Mouse (Mus musculus) lung, embryonic 15.5 days (tissue): Measurements from ENCODE around the gene Kcnh3. TPM values are rescaled to one million over a fixed set of nuclear protein-coding genes. Genes with fewer than 3 reads are reported as not detected.
"Not testable (repeated sequence)": the region's sequence is repeated elsewhere in the genome, so short reads cannot be mapped to it uniquely, and the experiment has no call there.

Experiments
- ATAC-seq: fragments of 200-750 bp; cut with Nextera tagmentation; 2 replicates; pipeline ENCODE4 v1.8.0; 2017; ENCODE audit warnings: moderate number of reproducible peaks, borderline replicate concordance; ENCODE audit not compliant: low FRiP score, low TSS enrichment; ENCODE audit errors: extremely low read depth
- H3K27ac ChIP-seq: fragments of 300-500 bp; sonication (generic); 2 replicates; pipeline ENCODE4 v1.5.1; 2015; ENCODE audit warnings: moderate library complexity, mild to moderate bottlenecking, inconsistent platforms
- H3K27me3 ChIP-seq: fragments of 300-500 bp; sonication (generic); 2 replicates; pipeline ENCODE4 v1.6.1; 2015; ENCODE audit warnings: inconsistent platforms
- H3K36me3 ChIP-seq: fragments of 300-500 bp; sonication (generic); 2 replicates; pipeline ENCODE4 v1.6.1; 2015; ENCODE audit warnings: inconsistent platforms
- H3K4me1 ChIP-seq: fragments of 300-500 bp; sonication (generic); 2 replicates; pipeline ENCODE4 v1.6.1; 2015; ENCODE audit warnings: inconsistent platforms
- H3K4me2 ChIP-seq: fragments of 300-500 bp; sonication (generic); 2 replicates; pipeline ENCODE4 v1.6.1; 2015; ENCODE audit warnings: inconsistent platforms, mild to moderate bottlenecking, moderate library complexity
- H3K4me3 ChIP-seq: fragments of 300-500 bp; sonication (generic); 2 replicates; pipeline ENCODE4 v1.5.1; 2015; ENCODE audit warnings: mild to moderate bottlenecking, inconsistent platforms
- H3K9ac ChIP-seq: fragments of 300-500 bp; sonication (generic); 2 replicates; pipeline ENCODE4 v1.6.1; 2015; ENCODE audit warnings: inconsistent platforms
- H3K9me3 ChIP-seq: fragments of 300-500 bp; sonication (generic); 2 replicates; pipeline ENCODE4 v1.6.1; 2016; ENCODE audit warnings: inconsistent platforms
- WGBS: fragments of 180-500 bp; shearing (Covaris S2); methylation state at CpG from one replicate; pipeline ENCODE4 v1.1.7; 2015; 5-methylcytosine and 5-hydroxymethylcytosine counted together
- polyA plus RNA-seq: library from polyadenylated mRNA; unstranded; fragments of >200 nt; fragmentation: Nextera tagmentation; extraction: Ambion mirVana; gene quantifications from 2 replicates; pipeline ENCODE4 v1.2.1, GENCODE M21; 2015

The Kcnh3 gene
- polyA plus RNA-seq, 1 experiment from 2014 or later, result 0.79 TPM

DNA sequence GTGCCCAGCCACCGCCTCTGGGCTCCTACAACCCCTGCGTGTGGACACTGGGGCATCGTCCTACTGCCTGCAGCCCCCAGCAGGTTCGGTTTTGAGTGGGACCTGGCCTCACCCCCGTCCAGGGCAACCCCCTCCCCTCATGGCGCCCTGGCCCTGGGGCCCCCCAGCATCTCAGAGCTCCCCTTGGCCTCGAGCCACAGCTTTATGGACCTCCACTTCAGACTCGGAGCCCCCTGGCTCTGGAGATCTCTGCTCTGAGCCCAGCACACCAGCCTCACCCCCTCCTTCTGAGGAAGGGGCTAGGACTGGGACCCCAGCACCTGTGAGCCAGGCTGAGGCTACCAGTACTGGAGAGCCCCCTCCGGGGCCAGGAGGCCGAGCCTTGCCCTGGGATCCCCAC lies 17.4 kb downstream of the Kcnh3 start:
- H3K27ac ChIP-seq, result no peak overlapping the region
- H3K9me3 ChIP-seq, result no peaks in the 10 kb centered on the region
- no peak overlapping the region for H3K9ac ChIP-seq
- H3K4me3 ChIP-seq, result no peak overlapping the region
- WGBS, result 93% methylated on average over 10 of the region's 10 CpGs
- H3K4me2 ChIP-seq, result no peak overlapping the region
- no peak for ATAC-seq
- H3K36me3 ChIP-seq, result peaks cover 45% of the 10 kb centered on the region
- no peaks in the 10 kb centered on the region for H3K27me3 ChIP-seq
- H3K4me1 ChIP-seq, result no peaks in the 10 kb centered on the region

DNA sequence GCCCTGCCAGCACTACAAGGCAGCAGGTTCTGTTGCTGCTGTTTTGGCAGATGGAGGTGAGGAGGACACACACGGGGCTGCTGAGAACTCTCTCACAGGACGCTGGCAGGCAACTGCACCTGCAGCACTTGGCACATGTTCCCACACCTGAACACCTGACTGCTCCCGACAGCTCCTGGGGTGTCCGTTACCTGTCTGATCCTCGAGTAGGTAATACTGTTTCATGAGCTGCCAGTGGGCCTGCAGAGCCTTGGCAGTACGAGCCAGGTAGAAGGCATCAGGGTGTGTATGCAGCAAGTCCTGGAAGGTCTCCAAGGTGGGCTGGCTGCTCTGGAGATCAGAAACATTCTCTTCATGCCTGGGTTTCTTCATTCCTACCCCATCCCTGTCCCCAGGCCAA lies 22.1 kb downstream of the Kcnh3 start:
- H3K27me3 ChIP-seq, H3K4me1 ChIP-seq, H3K9ac ChIP-seq, H3K9me3 ChIP-seq, ATAC-seq, H3K4me3 ChIP-seq, H3K27ac ChIP-seq, H3K4me2 ChIP-seq: not testable (repeated sequence)
- H3K36me3 ChIP-seq, result peaks cover 60% of the 10 kb centered on the region
- 81% methylated on average over 6 of the region's 6 CpGs for WGBS

DNA sequence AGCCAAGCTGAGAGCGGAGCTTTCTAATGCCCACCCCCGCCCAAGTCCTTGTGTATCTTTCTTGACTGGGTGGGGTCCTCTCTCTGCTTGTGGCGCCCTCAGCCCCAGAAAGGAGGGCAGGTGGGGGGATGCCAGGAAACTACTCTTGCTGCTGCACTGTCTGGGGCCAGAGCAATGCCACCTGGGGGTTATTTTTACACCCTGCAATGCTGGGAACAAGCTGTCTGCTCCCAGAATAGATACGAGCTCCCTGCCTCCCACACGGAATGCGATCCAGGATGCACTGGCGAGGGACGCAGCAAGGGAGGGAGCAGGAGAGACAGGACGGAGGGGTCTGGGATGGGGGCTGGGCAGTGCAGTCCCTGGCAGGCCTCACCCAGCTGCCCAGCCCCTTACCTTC lies 24.3 kb downstream of the Kcnh3 start:
- peaks cover 15% of the 10 kb centered on the region for H3K4me1 ChIP-seq
- H3K9me3 ChIP-seq, result no peaks in the 10 kb centered on the region
- no peak for ATAC-seq
- no peak overlapping the region for H3K4me3 ChIP-seq
- 80% methylated on average over 9 of the region's 9 CpGs for WGBS
- H3K27ac ChIP-seq, result no peak overlapping the region
- H3K27me3 ChIP-seq, result no peaks in the 10 kb centered on the region
- no peak overlapping the region for H3K9ac ChIP-seq
- H3K36me3 ChIP-seq, result peaks cover 43% of the 10 kb centered on the region
- no peak overlapping the region for H3K4me2 ChIP-seq

DNA sequence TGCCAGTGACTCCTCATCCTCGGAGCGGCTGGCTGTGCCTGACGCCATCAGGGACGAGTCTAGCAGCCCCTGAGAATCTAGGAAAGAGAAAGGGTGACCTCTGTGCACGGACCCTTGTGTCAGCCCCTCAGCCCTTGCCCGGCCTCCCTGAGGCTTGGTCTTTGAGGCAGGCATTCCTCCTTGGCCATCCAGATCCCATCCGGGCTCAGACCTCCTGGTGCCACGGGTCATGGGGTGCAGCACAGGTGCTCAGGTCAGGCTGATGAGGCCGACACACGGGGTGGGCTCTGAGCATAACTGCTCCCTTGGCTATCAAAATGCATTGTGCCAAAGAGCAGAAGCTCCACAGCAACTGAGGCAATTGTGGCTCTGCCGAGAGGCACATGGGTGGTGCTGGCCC lies 25.3 kb downstream of the Kcnh3 start:
- Histone ChIP-seq H3K27ac (no peak overlapping the region), H3K4me1 (peaks cover 15% of the 10 kb centered on the region), H3K9ac (no peak overlapping the region), H3K9me3 (no peaks in the 10 kb centered on the region), H3K4me3 (no peak overlapping the region), H3K4me2 (no peak overlapping the region), H3K27me3 (no peaks in the 10 kb centered on the region), H3K36me3 (peaks cover 34% of the 10 kb centered on the region)
- no peak for ATAC-seq
- WGBS, result 93% methylated on average over 11 of the region's 11 CpGs

DNA sequence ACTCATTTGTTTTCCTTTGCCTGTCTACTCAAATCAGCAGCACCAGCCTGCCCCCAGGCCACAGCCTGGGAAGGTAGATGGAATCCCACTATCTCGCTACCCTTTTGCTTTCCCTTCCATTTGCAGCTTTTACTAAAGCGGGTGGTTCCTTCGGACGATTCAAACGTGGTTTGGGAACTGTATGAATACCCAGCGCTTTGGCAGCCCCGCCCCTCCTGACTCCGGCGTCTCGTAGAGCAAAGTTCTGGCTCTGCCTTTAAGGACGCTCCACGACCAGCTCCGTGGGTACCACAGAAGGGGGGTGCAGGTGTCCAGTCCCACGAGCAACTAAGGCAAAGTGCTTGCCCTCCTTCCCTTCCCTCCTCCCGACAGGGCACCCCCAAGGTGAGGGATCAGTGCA lies 26.4 kb downstream of the Kcnh3 start:
- ATAC-seq, H3K9me3 ChIP-seq, H3K27ac ChIP-seq, H3K27me3 ChIP-seq: not testable (repeated sequence)
- WGBS, result under 1% methylated on average over 14 of the region's 15 CpGs
- Histone ChIP-seq H3K4me3 (peak overlapping the region; percentile 85), H3K4me1 (peaks cover 15% of the 10 kb centered on the region), H3K9ac (peak overlapping the region; percentile 54), H3K4me2 (peak overlapping the region; percentile 80), H3K36me3 (peaks cover 23% of the 10 kb centered on the region)

DNA sequence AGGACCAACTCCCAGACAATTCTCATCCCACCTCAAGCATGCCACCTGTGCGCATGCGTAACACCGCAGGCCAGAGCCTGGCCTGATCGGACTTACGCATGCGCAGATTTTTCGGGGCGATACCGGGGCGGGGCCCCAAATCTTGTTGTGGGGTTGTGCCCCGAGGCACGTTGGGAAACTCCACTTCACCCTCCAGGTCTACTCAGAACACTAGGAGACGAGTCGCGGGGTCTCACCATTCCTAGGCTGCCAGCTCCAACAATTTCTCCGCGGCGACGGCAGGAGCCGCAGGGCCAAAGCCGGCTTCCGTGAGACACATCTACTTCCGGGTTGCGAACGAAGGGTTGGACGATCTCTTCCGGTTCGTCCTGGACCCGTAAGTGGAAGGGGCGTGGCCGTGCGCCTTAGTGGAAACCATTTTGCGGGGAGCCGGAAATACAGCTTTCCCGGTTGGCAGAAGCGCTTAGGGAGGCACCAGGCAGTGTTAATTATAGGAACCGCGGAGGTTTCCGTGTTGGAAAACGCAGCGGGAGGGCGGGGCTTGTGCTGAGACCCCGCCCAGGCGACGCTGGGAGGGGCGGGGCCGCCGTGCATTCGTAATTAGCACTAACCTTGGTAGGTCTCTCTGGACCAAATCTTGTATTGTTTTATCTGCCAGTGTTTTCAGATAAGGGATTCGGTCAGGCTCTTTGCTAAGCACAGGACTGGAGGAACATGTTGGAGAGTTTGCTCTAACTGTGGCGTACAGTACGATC lies 27.1 kb downstream of the Kcnh3 start, which contains the start of gene Mcrs1:
Mcrs1 (minus strand) TSS at position 336 of the 755 bp plus-strand sequence.
- H3K36me3 ChIP-seq, result peaks cover 16% of the 10 kb centered on the region
- under 1% methylated on average over 52 of the region's 52 CpGs for WGBS
- H3K9ac ChIP-seq, result peak within 1 kb of the TSS; percentile 65
- no peaks in the 10 kb centered on the region for H3K27me3 ChIP-seq
- peak within 1 kb of the TSS; percentile 80 for H3K4me2 ChIP-seq
- H3K4me3 ChIP-seq, result peak within 1 kb of the TSS; percentile 85
- peaks cover 15% of the 10 kb centered on the region for H3K4me1 ChIP-seq
- peak; percentile 94 for ATAC-seq
- H3K9me3 ChIP-seq, result no peaks in the 10 kb centered on the region
- peak within 1 kb of the TSS; percentile 99 for H3K27ac ChIP-seq

DNA sequence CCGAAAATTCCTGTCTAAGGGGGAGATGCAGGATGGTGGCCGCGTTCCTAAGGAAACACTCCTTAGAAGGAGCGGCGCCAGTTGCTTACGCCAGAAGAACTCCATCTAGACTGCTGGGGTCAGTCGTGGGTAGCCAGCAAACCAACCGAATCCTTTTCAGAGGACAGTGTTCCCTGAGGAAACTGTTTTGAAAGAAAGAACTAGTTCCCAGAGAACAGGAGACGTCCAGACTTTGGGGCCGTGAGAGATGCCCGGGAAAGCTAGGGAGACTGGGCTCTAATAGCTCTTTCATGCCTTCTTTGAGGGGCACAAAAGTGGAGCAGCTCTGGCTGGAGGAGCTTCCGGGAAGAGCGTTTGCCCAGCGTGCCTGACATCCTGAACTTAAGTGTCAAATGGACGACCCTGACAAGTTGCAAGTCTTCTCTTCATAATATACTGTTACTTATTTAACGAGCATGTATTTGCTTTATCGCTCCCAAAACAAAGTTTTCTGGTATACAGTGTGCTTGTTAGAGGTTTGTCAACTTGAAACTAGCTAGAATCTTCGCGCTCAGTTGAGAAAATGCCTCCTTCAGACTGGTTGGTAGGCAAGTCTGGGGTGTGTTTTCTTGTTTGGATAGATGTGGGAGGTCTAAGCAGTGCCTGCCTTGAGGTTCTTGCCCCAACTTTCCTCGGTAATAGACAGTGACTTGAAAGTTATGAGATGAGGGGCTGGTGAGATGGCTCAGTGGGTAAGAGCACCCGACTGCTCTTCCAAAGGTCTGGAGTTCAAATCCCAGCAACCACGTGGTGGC lies 27.9 kb downstream of the Kcnh3 start:
- Histone ChIP-seq H3K36me3 (peaks cover 9% of the 10 kb centered on the region), H3K27me3 (no peaks in the 10 kb centered on the region), H3K4me3 (peak overlapping the region; percentile 85), H3K27ac (peak overlapping the region; percentile 99), H3K4me2 (peak overlapping the region; percentile 80), H3K4me1 (peaks cover 15% of the 10 kb centered on the region), H3K9ac (peak overlapping the region; percentile 53), H3K9me3 (no peaks in the 10 kb centered on the region)
- WGBS, result 2% methylated on average over 22 of the region's 22 CpGs
- ATAC-seq, result peak; percentile 71

DNA sequence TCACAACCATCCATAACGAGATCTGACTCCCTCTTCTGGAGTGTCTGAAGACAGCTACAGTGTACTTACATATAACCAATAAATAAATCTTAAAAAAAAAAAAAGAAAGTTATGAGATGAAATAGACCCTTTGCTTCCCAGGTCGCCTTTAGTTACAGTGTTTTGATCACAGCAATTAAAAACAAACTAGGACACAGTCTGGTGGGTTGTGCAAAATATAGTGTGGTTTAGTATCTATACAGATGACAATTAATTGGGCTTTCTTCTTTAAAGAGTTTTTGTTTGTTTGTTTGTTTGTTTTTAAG lies 28.5 kb downstream of the Kcnh3 start:
- H3K4me3 ChIP-seq, result peak overlapping the region; percentile 85; the same call in 1 of the 2 replicates
- H3K4me1 ChIP-seq, result peaks cover 15% of the 10 kb centered on the region
- not testable (repeated sequence) for H3K9ac ChIP-seq, H3K27me3 ChIP-seq, H3K9me3 ChIP-seq, H3K36me3 ChIP-seq, ATAC-seq
- 41% methylated on average over 2 of the region's 2 CpGs for WGBS
- H3K27ac ChIP-seq, result peak overlapping the region; percentile 99
- peak overlapping the region; percentile 80 for H3K4me2 ChIP-seq

DNA sequence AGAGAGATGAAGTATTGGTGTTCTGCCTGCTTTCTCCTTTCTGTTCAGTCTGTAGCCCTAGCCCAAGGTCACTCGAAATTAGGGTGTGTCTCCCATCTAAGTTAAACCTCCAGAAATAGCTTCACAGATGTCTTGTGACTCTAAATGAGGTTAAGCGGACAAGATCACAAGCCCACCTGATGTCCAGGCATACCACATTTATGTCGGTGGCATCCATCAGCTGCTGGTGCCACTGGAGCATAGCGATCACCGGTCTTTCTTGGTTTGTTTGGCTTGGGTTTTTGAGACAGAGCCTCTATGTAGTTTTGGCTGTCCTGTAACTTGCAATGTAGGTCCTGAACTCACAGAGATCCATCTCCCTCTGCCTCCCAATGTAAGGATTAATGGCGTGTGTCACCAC lies 29.1 kb downstream of the Kcnh3 start:
- Histone ChIP-seq H3K27me3 (no peaks in the 10 kb centered on the region), H3K27ac (no peak overlapping the region), H3K4me2 (no peak overlapping the region), H3K9ac (no peak overlapping the region), H3K4me3 (no peak overlapping the region), H3K36me3 (no peaks in the 10 kb centered on the region), H3K9me3 (no peaks in the 10 kb centered on the region), H3K4me1 (peaks cover 15% of the 10 kb centered on the region)
- ATAC-seq, result no peak
- 90% methylated on average over 6 of the region's 6 CpGs for WGBS

DNA sequence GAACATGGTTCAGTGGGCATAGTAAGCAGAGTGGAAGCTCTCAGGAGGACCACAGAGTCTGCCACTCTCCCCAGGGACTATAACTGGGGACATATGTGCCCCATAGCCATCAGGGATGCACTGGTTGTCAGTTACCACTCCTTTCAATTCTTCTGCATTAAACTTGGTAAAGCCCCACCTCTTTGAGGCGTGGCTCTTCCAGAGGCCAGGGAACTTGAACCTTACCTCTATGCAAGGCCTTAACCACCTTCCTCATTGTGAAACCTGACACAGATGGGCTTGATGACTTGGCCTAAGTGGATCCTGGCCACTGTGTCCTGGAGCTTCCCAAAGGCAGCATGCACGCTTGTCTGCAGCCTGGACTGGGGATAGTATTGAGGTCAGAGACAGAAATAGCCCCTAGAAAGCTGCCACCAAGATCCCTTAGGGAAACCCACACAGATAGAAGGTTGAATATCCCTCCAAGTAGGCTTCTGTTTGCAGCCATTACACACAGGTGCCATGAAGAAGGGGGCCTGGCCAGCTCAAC lies 29.9 kb downstream of the Kcnh3 start:
- WGBS, result 83% methylated on average over 2 of the region's 2 CpGs
- Histone ChIP-seq H3K27me3 (no peaks in the 10 kb centered on the region), H3K27ac (no peak overlapping the region), H3K9me3 (no peaks in the 10 kb centered on the region), H3K9ac (no peak overlapping the region), H3K4me3 (no peak overlapping the region), H3K36me3 (no peaks in the 10 kb centered on the region), H3K4me1 (peaks cover 20% of the 10 kb centered on the region), H3K4me2 (no peak overlapping the region)
- no peak for ATAC-seq

DNA sequence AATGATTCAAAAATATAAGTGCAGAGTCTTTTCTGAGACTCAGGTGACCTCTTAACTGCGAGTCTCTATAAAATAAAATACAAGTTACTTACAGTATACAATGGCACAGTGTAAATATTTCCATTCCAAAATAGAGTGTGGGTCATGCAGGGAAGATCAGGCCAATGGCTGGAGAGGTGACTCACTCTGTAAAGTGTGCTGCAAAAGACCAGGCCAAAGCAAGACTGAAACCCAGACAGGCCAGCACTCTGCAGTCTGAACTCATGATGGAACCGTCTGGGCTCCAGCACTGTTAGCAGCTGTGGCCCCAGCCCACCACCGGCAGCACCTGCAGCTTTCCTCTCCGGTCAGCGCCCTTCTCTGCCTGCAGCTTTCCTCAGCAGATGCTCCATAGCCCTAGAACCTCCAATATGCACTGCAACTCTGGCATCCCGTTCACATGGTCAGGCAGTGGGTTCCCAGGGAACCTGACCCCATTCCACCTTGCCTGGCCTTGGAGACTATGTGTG lies 30.6 kb downstream of the Kcnh3 start:
- Histone ChIP-seq H3K9me3 (no peaks in the 10 kb centered on the region), H3K27ac (no peak overlapping the region), H3K4me3 (no peak overlapping the region), H3K4me2 (no peak overlapping the region), H3K9ac (no peak overlapping the region), H3K36me3 (no peaks in the 10 kb centered on the region), H3K4me1 (peaks cover 25% of the 10 kb centered on the region), H3K27me3 (no peaks in the 10 kb centered on the region)
- 76% methylated on average over 6 of the region's 6 CpGs for WGBS
- ATAC-seq, result no peak
